Mouse (Mus musculus): ENCODE results near the gene Akt3. TPM values are rescaled to one million over a fixed set of nuclear protein-coding genes. Genes with fewer than 3 reads are reported as not detected.

Akt3 gene
- polyA plus RNA-seq, 1 experiment from 2014 or later, result 13.5 TPM

DNA sequence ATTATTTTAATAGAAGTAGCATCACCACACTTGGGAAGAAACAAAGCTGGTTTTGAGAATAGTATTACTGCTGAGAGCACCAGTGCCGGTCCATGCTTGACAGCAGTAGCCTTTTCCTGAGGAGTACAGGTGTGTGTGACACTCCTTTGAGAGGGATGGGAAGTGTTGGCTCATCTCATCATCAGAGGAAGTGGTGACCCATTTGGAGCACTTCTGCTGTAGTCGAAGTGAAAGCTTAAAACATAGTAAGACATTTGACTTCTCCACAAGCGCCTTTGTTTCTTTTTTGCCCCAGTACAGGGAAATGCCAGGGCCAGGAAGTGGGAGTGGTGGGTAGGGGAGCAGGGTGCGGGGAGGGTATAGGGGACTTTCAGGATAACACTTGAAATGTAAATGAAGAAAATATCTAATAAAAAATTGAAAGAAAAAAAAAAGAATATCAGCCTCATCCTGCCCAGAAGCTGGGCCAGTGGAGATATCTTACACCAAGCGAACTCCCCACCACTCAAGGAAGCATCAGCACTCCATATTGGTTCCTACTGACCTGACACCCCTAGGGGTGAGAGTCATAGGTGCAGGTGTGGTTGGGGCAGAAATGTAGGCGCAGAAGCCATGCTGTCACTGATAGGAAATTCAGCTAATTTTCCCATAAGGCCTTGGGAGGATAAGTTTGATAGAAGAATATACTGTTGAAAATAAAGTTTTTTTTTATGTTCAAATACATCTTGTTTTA, 284.5 kb downstream of the Akt3 start:
- Histone ChIP-seq H3K4me3 (ENCODE audit: low read depth, low read length) (no peak overlapping the region), H3K4me2 (ENCODE audit: low read depth, low read length) (no peak overlapping the region), H3K9me3 (replicated peaks; ENCODE audit: control insufficient read depth, low read length) (no peaks in the 10 kb centered on the region), H3K4me1 (ENCODE audit: control insufficient read depth, insufficient read depth, low read length) (no peaks in the 10 kb centered on the region), H3K36me3 (replicated peaks; ENCODE audit: control insufficient read depth, insufficient read depth, low read depth, low read length) (no peaks in the 10 kb centered on the region), H3K9ac (replicated peaks; ENCODE audit: low read length) (no peak overlapping the region), H3K27ac (replicated peaks; ENCODE audit: low read depth, low read length) (no peak overlapping the region), H3K27me3 (ENCODE audit: control insufficient read depth, insufficient read depth, low read length) (no peaks in the 10 kb centered on the region)
- no peak for ATAC-seq (replicated peaks; ENCODE audit: insufficient number of reproducible peaks, low FRiP score, low TSS enrichment, low read depth)
- WGBS, result 79% methylated on average over 6 of the region's 6 CpGs
- no peak for DNase-seq (ENCODE audit: low spot score)

DNA sequence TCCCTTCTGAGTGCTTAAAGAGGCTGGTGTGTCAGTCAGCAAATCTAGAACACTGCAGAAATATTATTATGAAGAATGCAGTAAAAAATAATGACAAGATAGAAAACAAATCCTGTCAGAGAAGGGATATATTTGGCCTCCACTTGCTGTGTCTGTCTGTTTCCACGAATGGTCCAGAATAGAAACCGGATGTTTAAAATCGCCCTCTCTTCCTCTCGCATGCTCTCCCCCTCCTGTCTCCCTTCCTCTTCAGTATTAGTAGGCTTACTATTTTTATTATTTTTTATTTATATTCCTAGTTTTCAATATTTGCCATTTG, 286.6 kb downstream of the Akt3 start:
- H3K27ac ChIP-seq (replicated peaks; ENCODE audit: low read depth, low read length), result no peak overlapping the region
- no peak for ATAC-seq (replicated peaks; ENCODE audit: insufficient number of reproducible peaks, low FRiP score, low TSS enrichment, low read depth)
- H3K9me3 ChIP-seq (replicated peaks; ENCODE audit: control insufficient read depth, low read length), result no peaks in the 10 kb centered on the region
- DNase-seq (ENCODE audit: low spot score), result no peak
- no peak overlapping the region for H3K4me3 ChIP-seq (ENCODE audit: low read depth, low read length)
- no peaks in the 10 kb centered on the region for H3K36me3 ChIP-seq (replicated peaks; ENCODE audit: control insufficient read depth, insufficient read depth, low read depth, low read length)
- H3K27me3 ChIP-seq (ENCODE audit: control insufficient read depth, insufficient read depth, low read length), result no peaks in the 10 kb centered on the region
- H3K9ac ChIP-seq (replicated peaks; ENCODE audit: low read length), result no peak overlapping the region
- WGBS, result 72% methylated on average over 4 of the region's 4 CpGs
- H3K4me1 ChIP-seq (ENCODE audit: control insufficient read depth, insufficient read depth, low read length), result no peaks in the 10 kb centered on the region
- no peak overlapping the region for H3K4me2 ChIP-seq (ENCODE audit: low read depth, low read length)

DNA sequence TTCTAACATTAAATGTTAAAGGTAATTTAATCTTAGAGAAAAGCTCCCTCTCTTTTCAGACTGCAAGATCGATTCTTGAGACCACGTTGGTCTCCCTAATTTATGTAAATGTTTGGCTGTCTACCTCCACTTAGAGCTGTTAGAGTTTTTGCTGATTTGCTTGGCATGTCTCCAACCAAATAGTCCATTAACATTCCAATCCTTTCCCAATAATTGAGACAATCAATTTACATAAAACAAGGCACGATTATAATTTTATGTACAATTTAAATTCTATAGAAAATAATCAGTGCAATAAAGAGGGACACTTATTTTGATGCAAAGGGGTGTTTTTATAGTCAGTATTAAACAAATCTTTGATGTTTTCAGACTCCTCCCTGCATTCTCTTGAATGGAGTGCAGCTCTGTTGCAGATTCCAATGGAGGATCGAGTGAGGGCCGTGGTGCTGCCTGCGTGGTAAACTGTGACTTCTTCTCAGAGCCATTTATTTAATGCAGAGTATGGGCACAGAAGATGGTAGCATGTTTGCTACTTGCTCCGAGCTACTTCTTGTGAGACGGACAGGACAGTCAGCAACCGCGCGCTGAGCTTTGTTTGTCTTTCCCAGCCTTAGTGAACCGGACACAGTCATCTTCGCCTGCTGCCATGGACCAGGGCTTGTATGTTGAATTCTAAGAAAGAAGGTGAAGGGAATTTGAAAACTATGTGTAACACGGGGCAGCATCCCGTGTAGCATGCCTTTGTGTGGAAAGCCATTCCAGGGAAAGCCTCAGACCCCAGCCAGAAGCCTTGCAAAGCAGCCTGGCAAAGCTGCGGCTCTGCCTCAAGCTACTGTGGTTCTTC, 287.1 kb downstream of the Akt3 start:
- H3K4me3 ChIP-seq (ENCODE audit: low read depth, low read length), result no peak overlapping the region
- no peaks in the 10 kb centered on the region for H3K27me3 ChIP-seq (ENCODE audit: control insufficient read depth, insufficient read depth, low read length)
- H3K4me1 ChIP-seq (ENCODE audit: control insufficient read depth, insufficient read depth, low read length), result no peaks in the 10 kb centered on the region
- WGBS, result 82% methylated on average over 16 of the region's 16 CpGs
- no peak overlapping the region for H3K27ac ChIP-seq (replicated peaks; ENCODE audit: low read depth, low read length)
- DNase-seq (ENCODE audit: low spot score) (no peak), ATAC-seq (replicated peaks; ENCODE audit: insufficient number of reproducible peaks, low FRiP score, low TSS enrichment, low read depth) (no peak)
- no peaks in the 10 kb centered on the region for H3K9me3 ChIP-seq (replicated peaks; ENCODE audit: control insufficient read depth, low read length)
- H3K9ac ChIP-seq (replicated peaks; ENCODE audit: low read length), result no peak overlapping the region
- H3K36me3 ChIP-seq (replicated peaks; ENCODE audit: control insufficient read depth, insufficient read depth, low read depth, low read length), result no peaks in the 10 kb centered on the region
- H3K4me2 ChIP-seq (ENCODE audit: low read depth, low read length), result no peak overlapping the region

Other genes starting within 250 kb of the Akt3 start
- gene Zbtb18, start 184.1 kb upstream of the Akt3 start, polyA plus RNA-seq (2014; fragmentation: Nextera tagmentation; extraction: Ambion mirVana), result 3.7 and 6.6 TPM in 2 replicates

Data from embryonic facial prominence, embryonic 11.5 days (tissue).